Mouse (Mus musculus) cerebellum, adult (tissue): ENCODE results near the gene Rnf157.

Source experiments
- ATAC-seq: cut with Nextera tagmentation; 2 replicates; pipeline ENCODE4 v1.9.2; 2017; ENCODE audit warnings: mild to moderate bottlenecking, moderate library complexity, mixed read lengths; ENCODE audit not compliant: insufficient number of reproducible peaks, low FRiP score, low TSS enrichment

Rnf157 gene

GRCm38 (mm10) chr11:116307762-116308531 is 104.9 kb downstream of the Rnf157 start:
- ATAC-seq = no peak

- peak; percentile 27; the same call in 1 of the 2 replicates for ATAC-seq
Measured at GRCm38 (mm10) chr11:116307019-116307725, 105.7 kb downstream of the Rnf157 start, which contains the start of gene Exoc7. Exoc7 (minus strand) TSS chr11:116307233.

DNA sequence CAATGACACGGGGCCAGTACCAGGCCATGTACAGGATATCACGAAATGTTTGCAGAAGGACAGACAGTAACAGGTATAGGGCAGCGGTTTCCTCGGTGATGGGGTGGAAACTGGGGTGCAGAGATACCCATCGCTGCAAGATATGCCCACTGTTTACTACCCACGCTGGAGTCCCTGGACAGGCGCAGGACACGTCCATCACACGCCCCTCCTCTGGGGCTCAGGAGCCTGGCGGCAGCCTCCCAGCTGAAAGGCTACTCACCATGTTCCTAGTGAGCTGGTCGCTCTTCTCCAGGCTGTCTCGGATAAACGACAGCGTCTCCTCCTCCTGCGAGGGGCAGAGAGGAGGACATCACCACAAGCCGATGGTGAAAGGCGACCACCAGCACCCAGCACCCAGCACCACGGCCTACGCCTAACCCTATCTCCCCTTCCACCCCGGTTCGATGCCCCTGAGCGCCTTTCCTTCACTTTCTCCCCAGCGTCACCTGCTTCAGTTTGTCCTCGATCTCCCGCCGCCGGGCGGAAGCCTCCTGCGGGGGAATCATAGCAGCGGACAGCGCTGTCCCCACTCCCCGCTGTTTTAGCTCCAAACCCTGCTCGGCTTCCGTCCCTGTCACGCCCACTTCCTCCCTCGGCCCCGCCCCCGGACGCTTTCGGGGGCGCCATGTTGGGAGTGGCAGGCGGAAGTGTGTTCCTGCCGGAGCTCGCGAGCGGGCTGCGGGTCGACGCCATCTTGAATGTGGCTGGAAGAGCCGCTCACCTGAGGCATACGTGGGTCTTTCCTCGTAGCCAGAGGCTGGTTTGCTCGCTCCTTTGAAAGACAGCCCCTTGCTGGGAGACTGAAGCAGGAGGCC is 106.5 kb downstream of the Rnf157 start:
- ATAC-seq = peak; percentile 91

DNA sequence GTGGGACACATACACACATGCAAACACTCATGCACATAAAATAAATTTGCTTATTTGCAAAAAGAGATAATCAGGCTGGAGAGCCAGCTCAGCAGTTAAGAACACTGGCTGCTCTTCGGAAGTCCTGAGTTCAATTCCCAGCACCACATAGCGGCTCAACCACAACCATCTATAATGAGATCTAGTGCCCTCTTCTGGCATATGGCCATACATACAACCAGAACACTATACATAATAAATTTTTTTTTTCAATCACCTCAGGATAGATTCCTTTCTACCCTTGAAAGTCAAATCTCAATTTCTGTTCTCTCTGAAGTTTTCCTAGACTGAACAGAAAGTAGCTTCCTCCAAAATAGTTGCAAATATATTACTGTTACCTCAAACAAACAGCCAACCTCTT is 107.4 kb downstream of the Rnf157 start:
- ATAC-seq = no peak

DNA sequence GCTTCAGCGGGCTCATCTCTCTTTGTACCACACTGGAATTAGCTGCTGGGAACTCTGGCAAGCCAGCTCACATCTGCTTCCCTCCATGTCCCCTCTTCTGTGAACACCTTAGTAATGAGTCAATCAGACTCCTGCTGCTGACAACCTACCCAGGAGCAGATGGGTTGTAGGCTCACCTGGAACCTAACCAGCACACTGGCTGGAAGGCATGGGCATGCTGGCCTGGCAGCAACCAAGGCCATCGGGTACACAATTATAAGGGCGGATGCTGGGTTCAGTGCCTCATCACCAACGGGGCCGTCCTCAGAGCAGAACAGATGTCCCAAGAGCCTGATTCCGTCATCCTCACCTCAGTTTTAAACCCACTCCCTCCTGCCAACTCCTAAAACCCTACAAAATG is 114.2 kb downstream of the Rnf157 start:
- ATAC-seq = peak; percentile 72; the same call in 1 of the 2 replicates

DNA sequence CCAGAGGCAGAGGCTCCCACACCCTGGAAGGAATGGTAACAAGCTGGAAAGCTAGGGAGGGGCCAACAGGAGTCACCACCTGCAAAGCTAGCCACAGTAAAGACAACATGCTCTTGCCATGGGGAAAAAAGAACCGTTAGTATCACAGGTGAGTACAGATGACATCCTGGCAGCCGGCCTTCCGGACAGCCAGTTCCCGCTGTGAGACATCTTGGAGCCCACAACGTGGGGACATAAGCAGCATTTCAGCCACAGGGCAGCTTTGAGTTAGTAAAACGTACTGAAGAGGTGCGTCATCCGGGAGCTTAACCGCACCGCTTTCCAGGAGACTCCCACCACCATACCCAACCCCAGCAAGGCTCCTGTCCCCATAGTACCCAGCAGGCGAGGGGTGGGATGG is 114.6 kb downstream of the Rnf157 start:
- ATAC-seq = no peak

- ATAC-seq = no peak
Measured at GRCm38 (mm10) chr11:116297017-116297416, 115.8 kb downstream of the Rnf157 start.

DNA sequence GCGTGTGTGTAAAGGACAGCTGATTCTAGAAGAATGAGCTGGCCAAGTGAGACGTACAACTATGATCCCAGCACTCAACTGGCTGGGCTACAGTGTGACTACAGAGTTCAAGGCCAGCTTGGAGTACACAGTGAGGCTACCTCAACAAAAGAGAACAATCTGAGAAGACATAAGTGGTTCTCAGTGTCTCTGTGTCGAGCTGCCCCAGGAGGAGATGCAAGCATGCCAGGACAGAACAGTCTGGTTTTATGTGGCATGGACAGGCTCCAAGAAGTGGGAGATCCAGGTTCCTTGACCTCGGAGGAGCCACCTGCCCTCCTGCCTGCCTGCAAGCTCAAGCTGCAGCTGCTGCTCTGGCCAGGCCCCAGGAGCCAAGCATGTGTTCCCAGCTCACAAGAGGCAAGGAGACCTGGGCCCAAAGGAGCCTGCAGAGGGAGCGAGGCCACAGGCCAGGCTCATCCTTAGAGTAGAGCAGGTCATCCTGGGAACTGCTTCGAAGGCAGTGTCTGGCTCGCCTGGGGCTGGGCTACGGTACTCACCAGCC is 116.6 kb downstream of the Rnf157 start:
- ATAC-seq = no peak

GRCm38 (mm10) chr11:116294319-116294718 is 118.5 kb downstream of the Rnf157 start:
- ATAC-seq = no peak

- no peak for ATAC-seq
Measured at GRCm38 (mm10) chr11:116293538-116294137, 119.2 kb downstream of the Rnf157 start.

DNA sequence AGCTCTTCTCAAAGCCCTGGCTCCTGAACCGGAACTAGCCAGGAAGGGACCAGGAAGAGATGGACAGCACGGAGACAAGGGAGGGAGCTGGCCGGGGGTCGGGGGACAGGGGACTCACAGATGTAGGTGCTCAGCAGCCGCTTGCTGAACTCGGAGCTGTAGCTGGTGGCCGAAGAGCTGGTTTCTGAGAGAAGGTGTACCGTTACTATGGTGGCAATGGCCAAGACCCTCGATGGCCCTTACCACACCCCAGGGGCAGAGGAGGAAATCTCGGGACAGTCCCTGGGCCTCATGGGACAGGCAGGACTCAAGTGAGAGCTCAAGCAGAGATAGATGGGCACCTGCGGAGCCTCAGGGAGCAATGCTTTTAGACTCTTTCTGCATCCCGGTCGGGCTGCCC is 120.4 kb downstream of the Rnf157 start:
- no peak for ATAC-seq

- ATAC-seq = no peak
Measured at GRCm38 (mm10) chr11:116290556-116290955, 122.3 kb downstream of the Rnf157 start.

DNA sequence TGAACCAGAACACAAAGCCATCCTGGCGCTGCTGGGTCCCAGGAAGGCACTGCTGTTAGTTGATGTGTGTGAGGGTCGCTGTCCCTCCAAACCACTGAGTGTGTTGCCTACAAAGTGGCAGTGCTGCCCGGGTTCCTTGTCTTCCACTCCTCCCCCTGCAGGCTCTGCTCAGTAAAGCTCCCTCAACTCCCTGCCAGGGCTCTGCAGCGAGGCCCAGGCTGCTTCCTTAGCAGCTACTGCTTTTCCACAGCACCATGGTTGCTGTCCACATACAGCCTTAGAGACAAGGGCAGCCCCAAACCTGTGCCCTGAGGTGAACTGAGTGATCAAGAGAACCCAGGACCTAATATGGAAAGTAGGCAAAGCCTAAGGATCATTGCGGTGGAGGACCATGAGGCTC is 125.5 kb downstream of the Rnf157 start:
- no peak for ATAC-seq
